Comparison of ENCODE assay signal across 8 mouse cellular contexts in the genomic region with DNA sequence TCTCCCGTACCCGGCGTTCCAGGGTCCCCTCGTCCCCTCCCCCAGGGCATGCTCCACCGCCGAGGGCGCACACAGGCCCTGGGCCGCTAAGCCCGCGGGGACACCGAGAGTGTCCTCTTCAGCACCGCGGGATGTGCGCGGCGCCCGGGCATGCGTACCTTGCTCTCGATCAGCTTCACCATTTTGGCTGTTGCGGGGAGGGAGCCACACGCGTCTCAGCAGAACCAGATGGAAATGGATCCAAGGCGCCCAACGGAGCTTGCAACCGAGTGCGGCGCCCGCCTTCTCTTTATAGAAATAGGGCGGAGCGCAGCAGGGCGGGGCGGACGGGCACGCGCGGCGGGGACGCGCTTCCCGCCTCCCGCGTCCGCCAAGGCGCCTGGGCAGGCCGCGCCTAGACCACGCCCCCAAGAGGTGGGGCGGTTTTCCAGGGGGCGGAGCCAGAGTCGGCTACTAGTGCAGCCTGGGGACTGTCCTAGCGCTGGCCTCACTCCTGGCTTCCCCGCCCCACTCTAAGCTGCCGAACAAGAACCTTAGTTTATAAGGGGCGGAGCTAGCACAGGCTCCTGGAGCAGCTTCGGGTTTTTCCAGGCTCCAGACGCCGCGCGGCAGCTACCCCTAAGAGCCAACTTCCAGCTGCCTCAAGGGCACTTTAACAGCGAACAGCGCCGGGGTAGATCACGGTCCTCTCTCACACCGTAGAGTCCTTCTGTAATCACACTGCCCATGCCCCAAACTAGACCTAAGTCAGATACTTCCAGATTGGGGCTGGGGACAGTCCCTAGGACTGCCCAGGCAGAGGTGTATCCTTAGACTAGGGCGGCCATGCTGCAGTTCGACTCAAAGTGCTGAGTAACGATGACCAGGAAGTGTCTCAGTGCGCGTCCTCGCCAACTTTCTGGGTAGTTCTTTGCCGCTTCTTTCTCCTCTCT. TPM values are rescaled to one million over a fixed set of nuclear protein-coding genes. Genes with fewer than 3 reads are reported as not detected.
A peak's percentile ranks its signal among the peaks of the same experiment; 100 is the strongest.
DNase-seq lines count a peak whose midpoint lies in the region; ATAC-seq and TF ChIP-seq lines count a peak whose summit lies in the region.

A gene (minus strand): TSS at position 383 of the 932 bp plus-strand sequence.

- peaks cover 0 to 41% of the 10 kb centered on the region in 2 experiments; a peak in 2 of 4 replicates for H3K4me1 ChIP-seq in CH12.LX (ENCODE audit: control insufficient read depth in 1 of 2, insufficient read depth in 2 of 2)
- H3K4me1 ChIP-seq in forebrain, embryonic 11.5 days (replicated peaks; ENCODE audit: control insufficient read depth, insufficient read depth, low read length): peaks cover 3% of the 10 kb centered on the region; the same call in 1 of the 2 replicates
- H3K4me1 ChIP-seq in heart, embryonic 16.5 days (ENCODE audit: control insufficient read depth, insufficient read depth, low read length): peaks cover 20% of the 10 kb centered on the region
- peaks cover 47% of the 10 kb centered on the region for H3K4me1 ChIP-seq in liver, embryonic 15.5 days (replicated peaks)
- H3K4me1 ChIP-seq in neural tube, embryonic 12.5 days: peaks cover 19% of the 10 kb centered on the region

- H3K4me2 ChIP-seq in CH12.LX (ENCODE audit: insufficient read depth, low read depth, poor library complexity, severe bottlenecking): peak within 1 kb of the TSS; percentile 87
- H3K4me2 ChIP-seq in forebrain, embryonic 11.5 days (ENCODE audit: low read depth, low read length, severe bottlenecking): peak within 1 kb of the TSS; percentile 69
- peak within 1 kb of the TSS; percentile 85 for H3K4me2 ChIP-seq in heart, embryonic 16.5 days (ENCODE audit: low read depth, low read length)
- H3K4me2 ChIP-seq in liver, embryonic 15.5 days: peak within 1 kb of the TSS; percentile 93
- H3K4me2 ChIP-seq in neural tube, embryonic 12.5 days (replicated peaks): peak within 1 kb of the TSS; percentile 72

- H3K9me3 ChIP-seq in CH12.LX (replicated peaks; ENCODE audit: low read length): peaks cover 7% of the 10 kb centered on the region
- H3K9me3 ChIP-seq in forebrain, embryonic 11.5 days (ENCODE audit: control insufficient read depth, low read length): peaks cover 3% of the 10 kb centered on the region; the same call in 1 of the 2 replicates
- H3K9me3 ChIP-seq in heart, embryonic 16.5 days (replicated peaks; ENCODE audit: control insufficient read depth, low read length): peaks cover 2% of the 10 kb centered on the region
- no peaks in the 10 kb centered on the region for H3K9me3 ChIP-seq in liver, embryonic 15.5 days (replicated peaks)
- H3K9me3 ChIP-seq in neural tube, embryonic 12.5 days: no peaks in the 10 kb centered on the region

- DNase-seq in CH12.LX (ENCODE audit: extremely low read depth): peak; percentile 97
- DNase-seq in c-Kit-positive CD71-positive TER-119-negative erythroid progenitor cells, embryonic 14.5 days (ENCODE audit: low read depth): peak; percentile 90
- DNase-seq in forebrain, embryonic 11.5 days (ENCODE audit: low spot score): peak; percentile 99
- DNase-seq in kidney, postnatal 36 days: peak; percentile 98 to 99
- peak; percentile 93 for DNase-seq in telencephalon, adult 2 months (ENCODE audit: low read depth, low spot score)

- TF ChIP-seq EP300 in CH12.LX (IDR thresholded peaks at IDR 0.05; ENCODE audit: low read length): peak; percentile 39; the same call in 1 of the 2 replicates

- no peaks in the 10 kb centered on the region for H3K27me3 ChIP-seq in CH12.LX (replicated peaks)
- H3K27me3 ChIP-seq in forebrain, embryonic 11.5 days (ENCODE audit: control insufficient read depth, insufficient read depth, low read length): no peaks in the 10 kb centered on the region
- no peaks in the 10 kb centered on the region for H3K27me3 ChIP-seq in heart, embryonic 16.5 days (ENCODE audit: control insufficient read depth, insufficient read depth, low read length)
- peaks cover 11% of the 10 kb centered on the region; the same call in 1 of the 2 replicates for H3K27me3 ChIP-seq in liver, embryonic 15.5 days
- H3K27me3 ChIP-seq in neural tube, embryonic 12.5 days (replicated peaks): no peaks in the 10 kb centered on the region

- peaks cover 44% of the 10 kb centered on the region for H3K79me2 ChIP-seq in CH12.LX (replicated peaks; ENCODE audit: control insufficient read depth, extremely low read depth, insufficient read depth, poor library complexity, severe bottlenecking)

- TF ChIP-seq POLR2A in CH12.LX (IDR thresholded peaks at IDR 0.05; ENCODE audit: low read depth, low read length): peak; percentile 93

- peak within 1 kb of the TSS; percentile 99 for H3K27ac ChIP-seq in CH12.LX (ENCODE audit: insufficient read depth, low read depth)
- H3K27ac ChIP-seq in forebrain, embryonic 11.5 days (ENCODE audit: low read depth, low read length): peak within 1 kb of the TSS; percentile 82
- peak within 1 kb of the TSS; percentile 99 for H3K27ac ChIP-seq in heart, embryonic 16.5 days (ENCODE audit: low read length)
- peak within 1 kb of the TSS; percentile 98 for H3K27ac ChIP-seq in liver, embryonic 15.5 days (replicated peaks)
- H3K27ac ChIP-seq in neural tube, embryonic 12.5 days: peak within 1 kb of the TSS; percentile 74

- peak; percentile 98 for ATAC-seq in forebrain, embryonic 11.5 days (replicated peaks; ENCODE audit: low FRiP score)
- ATAC-seq in heart, embryonic 16.5 days (replicated peaks; ENCODE audit: extremely low read depth, insufficient read depth, low FRiP score): peak; percentile 97
- peak; percentile 93 for ATAC-seq in liver, embryonic 15.5 days (ENCODE audit: insufficient read depth)
- peak; percentile 98 for ATAC-seq in neural tube, embryonic 12.5 days (ENCODE audit: low FRiP score, low read depth)

- peaks cover 6 to 20% of the 10 kb centered on the region in 2 experiments for H3K36me3 ChIP-seq in CH12.LX (replicated peaks in 1 of 2; ENCODE audit: control insufficient read depth in 1 of 2, insufficient read depth in 1 of 2, low read length in 1 of 2)
- peaks cover 4% of the 10 kb centered on the region for H3K36me3 ChIP-seq in forebrain, embryonic 11.5 days (ENCODE audit: control insufficient read depth, insufficient read depth, low read length)
- peaks cover 6% of the 10 kb centered on the region for H3K36me3 ChIP-seq in heart, embryonic 16.5 days (ENCODE audit: control insufficient read depth, insufficient read depth)
- peaks cover 20% of the 10 kb centered on the region for H3K36me3 ChIP-seq in liver, embryonic 15.5 days (replicated peaks)
- H3K36me3 ChIP-seq in neural tube, embryonic 12.5 days: peaks cover 12% of the 10 kb centered on the region

- peak within 1 kb of the TSS; percentile 89 for H3K9ac ChIP-seq in CH12.LX (ENCODE audit: insufficient read depth, low read depth)
- peak within 1 kb of the TSS; percentile 88 for H3K9ac ChIP-seq in forebrain, embryonic 11.5 days (ENCODE audit: low read length)
- peak within 1 kb of the TSS; percentile 90 for H3K9ac ChIP-seq in heart, embryonic 16.5 days (ENCODE audit: low read length)
- peak within 1 kb of the TSS; percentile 74 for H3K9ac ChIP-seq in liver, embryonic 15.5 days
- peak within 1 kb of the TSS; percentile 78 for H3K9ac ChIP-seq in neural tube, embryonic 12.5 days

- no peak for TF ChIP-seq CTCF in CH12.LX (conservative IDR thresholded peaks at IDR 0.05 in 1 of 2, IDR thresholded peaks at IDR 0.05 in 1 of 2; ENCODE audit: low read depth in 2 of 2, low read length in 2 of 2)

- H3K4me3 ChIP-seq in CH12.LX (replicated peaks in 1 of 3; ENCODE audit: low read depth in 2 of 3, low read length in 2 of 3, poor library complexity in 1 of 3): peak within 1 kb of the TSS; percentile 60 to 91 (median 80)
- peak within 1 kb of the TSS; percentile 79 for H3K4me3 ChIP-seq in forebrain, embryonic 11.5 days (ENCODE audit: low read depth, low read length)
- H3K4me3 ChIP-seq in heart, embryonic 16.5 days (ENCODE audit: low read length): peak within 1 kb of the TSS; percentile 89
- peak within 1 kb of the TSS; percentile 88 for H3K4me3 ChIP-seq in liver, embryonic 15.5 days (replicated peaks)
- H3K4me3 ChIP-seq in neural tube, embryonic 12.5 days: peak within 1 kb of the TSS; percentile 75

- in situ Hi-C loops in CH12.LX (cut with MboI; ENCODE audit: low pct_ligation_motif_present, low pct_unique_long_range_greater_than_20kb, low sequenced_read_pairs): loop anchor here (10.0 kb wide), 1 partner anchor 119 kb away; no protein-coding TSS in a partner anchor

- TF ChIP-seq RAD21 in CH12.LX (IDR thresholded peaks at IDR 0.05; ENCODE audit: low read depth, low read length): no peak

- WGBS in forebrain, embryonic 11.5 days: under 1% methylated on average over 67 of the region's 71 CpGs
- WGBS in heart, embryonic 16.5 days: under 1% methylated on average over 71 of the region's 71 CpGs
- under 1% methylated on average over 71 of the region's 71 CpGs for WGBS in liver, embryonic 15.5 days (ENCODE audit: insufficient replicate concordance)
- WGBS in neural tube, embryonic 12.5 days: under 1% methylated on average over 71 of the region's 71 CpGs

- dilution Hi-C loops in CH12.LX (cut with MboI; ENCODE audit: extremely low pct_ligation_motif_present, extremely low pct_unique_long_range_greater_than_20kb, low sequenced_read_pairs): no loop called here

TF ChIP-seq in CH12.LX, 34 proteins besides CTCF, POLR2A, EP300 and RAD21 (continues in another document):
- TF ChIP-seq SMC3 (IDR thresholded peaks at IDR 0.05; ENCODE audit: low read depth, low read length): no peak
- TF ChIP-seq TCF12 (IDR thresholded peaks at IDR 0.05; ENCODE audit: low read depth, low read length): peak; percentile 69
- TF ChIP-seq MAFK (IDR thresholded peaks at IDR 0.05; ENCODE audit: insufficient replicate concordance, low read length): peak; percentile 97
- TF ChIP-seq ELF1 (IDR thresholded peaks at IDR 0.05; ENCODE audit: low read depth, low read length): peak; percentile 90
- no peak for TF ChIP-seq JUND (conservative IDR thresholded peaks at IDR 0.05; ENCODE audit: low read depth, low read length)
- TF ChIP-seq MAX (IDR thresholded peaks at IDR 0.05; ENCODE audit: low read length): peak; percentile 80
- 0 out of 2 replicates have a peak, but pooled peaks have one; percentile 62 for TF ChIP-seq RCOR1 (conservative IDR thresholded peaks at IDR 0.05; ENCODE audit: low read depth, low read length)
- TF ChIP-seq MAZ (IDR thresholded peaks at IDR 0.05; ENCODE audit: low read depth, low read length): no peak; the same call in 1 of the 2 replicates
- no peak for TF ChIP-seq ZNF384 (IDR thresholded peaks at IDR 0.05; ENCODE audit: low read depth, low read length)
- TF ChIP-seq MXI1 (IDR thresholded peaks at IDR 0.05; ENCODE audit: low read depth, low read length): peak; percentile 84

RNA-seq across cellular contexts. Expression of the gene that starts here (rescaled TPM):
- total RNA-seq in CH12.LX (2012; rRNA removed) (472 and 530 TPM in 2 replicates), CH12.LX (2014; rRNA removed) (435 and 438 TPM in 2 replicates)
- 738 and 809 TPM in 2 replicates for polyA plus RNA-seq in CH12.LX (2012; ENCODE audit: insufficient read length, low read depth)
- 392 and 414 TPM in 2 replicates for polyA plus RNA-seq in forebrain, embryonic 11.5 days (2014; fragmentation: Nextera tagmentation; extraction: Ambion mirVana)
- polyA plus RNA-seq in heart, embryonic 16.5 days (2015; fragmentation: Nextera tagmentation; extraction: Ambion mirVana): 280 and 304 TPM in 2 replicates
- 183 and 207 TPM in 2 replicates for polyA plus RNA-seq in liver, embryonic 15.5 days (2015; fragmentation: Nextera tagmentation; extraction: Ambion mirVana)
- 301 and 333 TPM in 2 replicates for polyA plus RNA-seq in neural tube, embryonic 12.5 days (2016; fragmentation: Nextera tagmentation; extraction: Ambion mirVana)

Comparison
In these comparisons a context has a peak if more than half of its experiments do, and no peak if none do; other contexts are left out.
1. Peak in every context shown above with its lines: DNase-seq, ATAC-seq, H3K4me3 ChIP-seq and H3K27ac ChIP-seq.